Mouse (Mus musculus) heart, postnatal 0 days (tissue): Measurements from ENCODE around the gene Hnrnph1. TPM values are rescaled to one million over a fixed set of nuclear protein-coding genes. Genes with fewer than 3 reads are reported as not detected.

ENCODE experiments used
- ATAC-seq: fragments of 200-750 bp; cut with Nextera tagmentation; 2 replicates; pipeline ENCODE4 v1.8.0; 2017; ENCODE audit warnings: low read depth, moderate number of reproducible peaks, moderate library complexity; ENCODE audit not compliant: insufficient read depth
- DNase-seq: peaks from one replicate; pipeline ENCODE4 v3.0.0-alpha.2; 2016; ENCODE audit warnings: low spot score
- H3K27ac ChIP-seq: fragments of 300-500 bp; sonication (generic); 2 replicates; pipeline ENCODE4 v1.5.1; 2014; ENCODE audit warnings: low read depth, mild to moderate bottlenecking
- H3K27me3 ChIP-seq: fragments of 300-500 bp; sonication (generic); 2 replicates; pipeline ENCODE4 v1.6.1; 2014; ENCODE audit warnings: low read length, mixed read lengths; ENCODE audit not compliant: control insufficient read depth, insufficient read depth
- H3K36me3 ChIP-seq: fragments of 300-500 bp; sonication (generic); replicated peaks from 2 replicates; pipeline ENCODE4 v1.6.1; 2014; ENCODE audit warnings: low read length, mixed read lengths; ENCODE audit not compliant: control insufficient read depth, insufficient read depth
- H3K4me1 ChIP-seq: fragments of 300-500 bp; sonication (generic); 2 replicates; pipeline ENCODE4 v1.6.1; 2014; ENCODE audit warnings: antibody characterized with exemption; ENCODE audit not compliant: control insufficient read depth, insufficient read depth
- H3K4me2 ChIP-seq: fragments of 300-500 bp; sonication (generic); 2 replicates; pipeline ENCODE4 v1.6.1; 2014; ENCODE audit warnings: low read depth, mild to moderate bottlenecking, low read length, moderate library complexity
- H3K4me3 ChIP-seq: fragments of 300-500 bp; sonication (generic); 2 replicates; pipeline ENCODE4 v1.5.1; 2014; ENCODE audit warnings: low read depth, low read length
- H3K9ac ChIP-seq: fragments of 300-500 bp; sonication (generic); replicated peaks from 2 replicates; pipeline ENCODE4 v1.6.1; 2014; ENCODE audit warnings: low read depth, low read length, mixed read lengths
- H3K9me3 ChIP-seq: fragments of 300-500 bp; sonication (generic); replicated peaks from 2 replicates; pipeline ENCODE4 v1.6.1; 2016; ENCODE audit warnings: low read length; ENCODE audit not compliant: control insufficient read depth
- CTCF ChIP-seq: IDR thresholded peaks from 2 replicates; pipeline ENCODE4 v1.5.1; 2016; ENCODE audit warnings: antibody characterized with exemption, control low read depth, low read depth
- EP300 ChIP-seq: IDR thresholded peaks from 2 replicates; pipeline ENCODE4 v1.6.1; 2016; ENCODE audit warnings: antibody characterized with exemption, low read depth
- WGBS: fragments of 180-500 bp; shearing (Covaris S2); extraction: QIAGEN DNeasy Blood & Tissue Kit; methylation state at CpG from one replicate; pipeline ENCODE4 v1.1.7; 2014; 5-methylcytosine and 5-hydroxymethylcytosine counted together
- polyA plus RNA-seq: library from polyadenylated mRNA; unstranded; fragments of >200 nt; fragmentation: Nextera tagmentation; extraction: Ambion mirVana; gene quantifications from 2 replicates; pipeline ENCODE4 v1.2.1, GENCODE M21; 2015
- total RNA-seq: library from RNA; depleted of rRNA; stranded (reverse); fragments of >200 nt; gene quantifications from 2 replicates; pipeline ENCODE4 v1.2.3, GENCODE M21; 2014; ENCODE audit warnings: low replicate concordance

Hnrnph1 gene
- total and polyA plus RNA-seq, 2 experiments from 2014 or later: 76.4 to 106 TPM

GRCm38 (mm10) chr11:50389616-50390015 lies 12.8 kb downstream of the Hnrnph1 start:
- TF ChIP-seq CTCF: no peak
- no peak for TF ChIP-seq EP300
- DNase-seq (no peak), ATAC-seq (no peak)
- Histone ChIP-seq H3K9me3 (no peaks in the 10 kb centered on the region), H3K27ac (no peak overlapping the region), H3K4me3 (no peak overlapping the region), H3K9ac (no peak overlapping the region), H3K36me3 (peaks cover 67% of the 10 kb centered on the region), H3K4me2 (no peak overlapping the region), H3K4me1 (peaks cover 8% of the 10 kb centered on the region), H3K27me3 (no peaks in the 10 kb centered on the region)
- WGBS: 54% methylated on average over 5 of the region's 5 CpGs

DNA sequence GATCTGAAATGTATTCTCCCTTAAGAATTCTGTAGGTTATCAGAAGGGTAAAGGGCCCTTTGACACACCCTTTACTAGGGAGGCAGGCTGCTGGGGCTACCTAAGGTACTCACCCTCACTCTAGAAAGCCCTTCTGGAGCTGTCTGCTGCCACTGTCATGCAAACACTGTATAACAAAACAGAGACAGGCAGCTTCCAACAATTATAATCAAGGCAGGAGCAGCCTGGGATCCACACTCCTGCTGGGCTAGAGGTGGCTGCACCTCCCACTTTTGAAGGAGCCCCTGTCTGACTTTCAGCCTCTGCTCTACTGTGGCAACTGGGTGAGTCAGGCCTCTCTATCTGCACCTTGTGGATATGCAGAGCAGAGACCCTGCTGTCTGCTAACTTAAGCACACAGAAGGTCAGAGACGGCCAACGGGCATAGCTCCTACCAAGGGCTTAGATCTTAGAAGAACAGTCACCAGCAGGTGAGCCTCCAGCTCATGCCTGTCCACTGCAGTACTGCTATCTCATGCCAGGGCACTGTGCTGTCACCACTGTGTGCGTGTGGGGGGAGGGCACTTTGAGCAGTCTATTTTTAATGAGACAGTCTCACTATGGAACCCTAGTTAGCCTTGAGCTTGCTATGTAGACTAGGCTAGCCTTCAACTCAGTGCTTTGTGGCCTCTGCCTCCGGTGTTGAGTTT lies 14.6 kb downstream of the Hnrnph1 start:
- H3K27me3 ChIP-seq: no peaks in the 10 kb centered on the region
- peak; percentile 86 for ATAC-seq
- DNase-seq: peak; percentile 48

GRCm38 (mm10) chr11:50393306-50393705 lies 16.5 kb downstream of the Hnrnph1 start:
- Histone ChIP-seq H3K27me3 (no peaks in the 10 kb centered on the region), H3K9ac (no peak overlapping the region), H3K4me2 (no peak overlapping the region), H3K36me3 (peaks cover 64% of the 10 kb centered on the region), H3K4me1 (peaks cover 8% of the 10 kb centered on the region), H3K27ac (no peak overlapping the region), H3K9me3 (no peaks in the 10 kb centered on the region), H3K4me3 (no peak overlapping the region)
- 92% methylated on average over 6 of the region's 6 CpGs for WGBS
- TF ChIP-seq CTCF (no peak), EP300 (no peak)
- ATAC-seq (no peak), DNase-seq (no peak)

More for the DNA sequence above, 14.6 kb downstream of the Hnrnph1 start:
- H3K4me3 ChIP-seq: no peak overlapping the region
- no peak overlapping the region for H3K4me2 ChIP-seq
- no peaks in the 10 kb centered on the region for H3K9me3 ChIP-seq
- 48% methylated on average over 4 of the region's 4 CpGs for WGBS
- TF ChIP-seq EP300 (peak; percentile 42; the same call in 1 of the 2 replicates), CTCF (no peak)
- H3K36me3 ChIP-seq: peaks cover 64% of the 10 kb centered on the region
- peaks cover 8% of the 10 kb centered on the region for H3K4me1 ChIP-seq
- no peak overlapping the region for H3K9ac ChIP-seq
- peak overlapping the region; percentile 77 for H3K27ac ChIP-seq

DNA sequence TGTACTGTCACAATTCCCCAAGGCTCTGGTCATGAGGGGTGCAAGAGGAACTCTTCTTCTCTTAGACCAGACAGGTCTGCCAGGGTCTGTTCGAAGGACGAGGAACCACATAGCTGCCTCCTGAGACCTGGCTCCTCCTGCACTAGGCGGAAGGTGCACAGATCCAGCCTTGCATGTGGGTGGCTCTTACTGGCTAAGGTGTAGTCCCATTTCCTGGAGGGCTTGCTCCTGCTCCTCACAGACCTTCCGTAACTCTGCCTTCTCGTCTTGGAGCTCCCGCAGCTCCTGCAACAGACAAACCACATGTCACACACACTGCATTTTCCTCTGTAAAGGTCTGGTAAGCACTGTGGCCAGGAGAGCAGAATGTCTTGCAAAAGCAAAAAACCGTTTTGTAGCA lies 17.9 kb downstream of the Hnrnph1 start:
- TF ChIP-seq CTCF (no peak), EP300 (no peak)
- no peaks in the 10 kb centered on the region for H3K9me3 ChIP-seq
- H3K27me3 ChIP-seq: no peaks in the 10 kb centered on the region
- H3K36me3 ChIP-seq: peaks cover 64% of the 10 kb centered on the region
- H3K4me2 ChIP-seq: no peak overlapping the region
- H3K9ac ChIP-seq: no peak overlapping the region
- H3K4me3 ChIP-seq: no peak overlapping the region
- DNase-seq: no peak
- peaks cover 8% of the 10 kb centered on the region for H3K4me1 ChIP-seq
- WGBS: 86% methylated on average over 7 of the region's 7 CpGs
- H3K27ac ChIP-seq: no peak overlapping the region
- no peak for ATAC-seq

DNA sequence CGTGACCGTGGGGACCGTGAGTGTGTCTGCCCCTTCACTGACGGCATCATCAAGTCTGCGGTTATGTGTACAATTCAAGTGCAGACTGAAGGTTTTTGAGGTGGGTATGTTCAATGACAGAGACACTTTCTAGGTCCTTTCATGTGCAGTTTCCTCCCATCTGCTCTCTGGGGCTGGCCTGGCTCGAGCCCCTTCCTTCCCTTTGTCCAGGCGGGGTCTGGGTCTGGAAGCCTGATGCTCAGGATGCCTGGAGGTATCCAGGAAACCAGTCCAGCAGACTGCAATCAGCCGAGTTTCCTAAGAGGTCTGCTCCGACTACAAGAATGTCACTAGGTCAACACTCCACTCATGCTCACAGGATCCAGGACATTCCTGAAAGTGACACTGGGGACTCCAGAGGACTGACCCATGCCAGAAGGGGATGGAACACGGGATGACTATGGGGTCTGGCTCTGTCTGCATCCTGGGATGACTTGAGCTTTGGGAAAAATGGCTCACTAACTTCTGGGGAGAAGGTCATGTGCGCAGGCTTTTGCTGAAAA lies 20.0 kb downstream of the Hnrnph1 start:
- Histone ChIP-seq H3K27me3 (no peaks in the 10 kb centered on the region), H3K27ac (no peak overlapping the region), H3K4me1 (no peaks in the 10 kb centered on the region), H3K9me3 (no peaks in the 10 kb centered on the region), H3K36me3 (peaks cover 79% of the 10 kb centered on the region), H3K4me2 (no peak overlapping the region), H3K9ac (no peak overlapping the region), H3K4me3 (no peak overlapping the region)
- DNase-seq (no peak), ATAC-seq (peak; percentile 62; the same call in 1 of the 2 replicates)
- no peak for TF ChIP-seq CTCF
- TF ChIP-seq EP300: no peak
- 62% methylated on average over 11 of the region's 11 CpGs for WGBS

- Histone ChIP-seq H3K9me3 (no peaks in the 10 kb centered on the region), H3K27ac (no peak overlapping the region), H3K4me1 (0 out of 2 replicates have a peak, but pooled peaks cover 2% of the 10 kb centered on the region), H3K27me3 (no peaks in the 10 kb centered on the region), H3K9ac (no peak overlapping the region), H3K4me2 (no peak overlapping the region), H3K36me3 (peaks cover 84% of the 10 kb centered on the region), H3K4me3 (no peak overlapping the region)
- no peak for TF ChIP-seq EP300
- no peak for TF ChIP-seq CTCF
- ATAC-seq (0 out of 2 replicates have a peak, but pooled peaks have one; percentile 8), DNase-seq (no peak)
- 64% methylated on average over 9 of the region's 9 CpGs for WGBS
Observed at GRCm38 (mm10) chr11:50397316-50397715, 20.5 kb downstream of the Hnrnph1 start.
